Mouse (Mus musculus): ENCODE results near the gene Mchr1. TPM values are rescaled to one million over a fixed set of nuclear protein-coding genes. Genes with fewer than 3 reads are reported as not detected.

Gene Mchr1
- total and polyA plus RNA-seq, 3 experiments, result not detected

DNA sequence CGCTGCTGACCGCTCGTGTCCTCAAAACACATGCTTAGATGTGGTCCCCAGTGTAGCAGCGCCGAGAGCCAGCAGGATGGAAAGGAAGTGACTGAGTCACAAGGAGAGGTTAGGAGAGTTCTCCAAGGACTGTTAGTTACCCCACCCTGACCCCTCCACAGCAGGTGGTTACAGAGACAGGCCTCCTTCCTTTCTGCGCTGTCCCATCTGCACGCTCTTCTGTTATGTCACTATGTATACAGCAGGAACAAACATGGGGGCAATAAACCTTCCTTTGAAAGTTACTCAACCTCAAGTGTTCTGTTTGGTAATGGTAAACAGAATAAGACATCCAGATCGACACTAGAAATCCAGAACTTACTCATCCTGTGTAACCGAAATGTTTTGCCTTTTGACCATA is 24.9 kb downstream of the Mchr1 start:
- Histone ChIP-seq H3K36me3 (replicated peaks in 1 of 2; ENCODE audit: control insufficient read depth in 1 of 2, insufficient read depth in 1 of 2, low read length in 1 of 2) (no peaks in the 10 kb centered on the region), H3K27ac (ENCODE audit: insufficient read depth, low read depth) (no peak overlapping the region), H3K4me2 (ENCODE audit: insufficient read depth, low read depth, poor library complexity, severe bottlenecking) (no peak overlapping the region), H3K9ac (ENCODE audit: insufficient read depth, low read depth) (no peak overlapping the region), H3K79me2 (replicated peaks; ENCODE audit: control insufficient read depth, extremely low read depth, insufficient read depth, poor library complexity, severe bottlenecking) (no peaks in the 10 kb centered on the region), H3K4me3 (replicated peaks in 1 of 3; ENCODE audit: low read depth in 2 of 3, low read length in 2 of 3, poor library complexity in 1 of 3) (no peak overlapping the region), H3K4me1 (ENCODE audit: control insufficient read depth in 1 of 2, insufficient read depth in 2 of 2) (peaks cover 10 to 14% of the 10 kb centered on the region in 2 experiments), H3K9me3 (replicated peaks; ENCODE audit: low read length) (no peaks in the 10 kb centered on the region), H3K27me3 (replicated peaks) (no peaks in the 10 kb centered on the region)
- DNase-seq (ENCODE audit: extremely low read depth), result no peak
- in situ Hi-C loops (cut with MboI; ENCODE audit: low pct_ligation_motif_present, low pct_unique_long_range_greater_than_20kb, low sequenced_read_pairs), result no loop called here
- no peak for TF ChIP-seq MYC (IDR thresholded peaks at IDR 0.05; ENCODE audit: low read depth, low read length)
- TF ChIP-seq JUND (conservative IDR thresholded peaks at IDR 0.05; ENCODE audit: low read depth, low read length), result no peak
- no peak for TF ChIP-seq MEF2A (IDR thresholded peaks at IDR 0.05; ENCODE audit: borderline replicate concordance, low read depth, low read length)
- no peak for TF ChIP-seq CHD1 (IDR thresholded peaks at IDR 0.05; ENCODE audit: low read depth, low read length)
- TF ChIP-seq EP300 (IDR thresholded peaks at IDR 0.05; ENCODE audit: low read length), result no peak
- TF ChIP-seq E2F4 (IDR thresholded peaks at IDR 0.05; ENCODE audit: insufficient replicate concordance, low read depth, low read length), result no peak
- no peak for TF ChIP-seq ETS1 (conservative IDR thresholded peaks at IDR 0.05; ENCODE audit: low read depth, low read length)
- TF ChIP-seq HCFC1 (IDR thresholded peaks at IDR 0.05; ENCODE audit: low read depth, low read length), result no peak
- dilution Hi-C loops (cut with MboI; ENCODE audit: extremely low pct_ligation_motif_present, extremely low pct_unique_long_range_greater_than_20kb, low sequenced_read_pairs), result no loop called here

DNA sequence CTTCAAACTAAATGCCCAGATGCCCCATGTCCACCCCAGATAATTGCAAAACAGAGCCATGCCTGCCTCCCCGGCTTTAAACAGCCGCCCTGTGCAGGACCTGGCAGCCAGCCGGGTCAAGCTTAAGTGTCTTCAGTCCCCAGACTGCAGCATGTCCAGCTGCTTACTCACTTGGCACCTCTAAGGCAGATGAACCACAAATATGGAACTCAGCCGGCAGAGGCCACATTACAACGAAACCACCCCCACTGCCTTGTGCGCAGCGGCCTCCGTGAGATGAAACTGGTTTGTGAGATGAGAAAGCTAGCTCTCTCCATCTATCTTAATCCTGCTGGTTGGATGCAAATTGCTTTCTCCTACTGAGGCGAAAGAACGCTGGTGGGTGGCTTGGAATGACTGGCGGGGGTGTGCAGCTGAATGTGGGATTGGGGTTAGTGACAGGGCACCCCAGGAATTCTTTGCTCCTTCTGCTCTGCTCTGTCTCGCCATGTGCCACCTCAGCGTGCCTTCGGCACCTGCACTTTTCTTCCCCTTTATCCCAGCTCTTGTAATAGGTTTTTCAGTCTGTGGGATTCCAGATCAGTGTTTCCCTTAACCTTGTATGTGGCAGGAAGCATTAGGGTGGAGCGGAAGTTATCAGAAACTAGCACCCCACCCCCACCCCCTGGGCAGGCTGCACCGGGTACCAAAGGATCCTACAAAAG is 29.2 kb downstream of the Mchr1 start:
- Histone ChIP-seq H3K9ac (ENCODE audit: insufficient read depth, low read depth) (no peak overlapping the region), H3K9me3 (replicated peaks; ENCODE audit: low read length) (peaks cover 9% of the 10 kb centered on the region), H3K4me2 (ENCODE audit: insufficient read depth, low read depth, poor library complexity, severe bottlenecking) (no peak overlapping the region), H3K36me3 (replicated peaks in 1 of 2; ENCODE audit: control insufficient read depth in 1 of 2, insufficient read depth in 1 of 2, low read length in 1 of 2) (no peaks in the 10 kb centered on the region), H3K27me3 (replicated peaks) (no peaks in the 10 kb centered on the region), H3K79me2 (replicated peaks; ENCODE audit: control insufficient read depth, extremely low read depth, insufficient read depth, poor library complexity, severe bottlenecking) (no peaks in the 10 kb centered on the region), H3K27ac (ENCODE audit: insufficient read depth, low read depth) (no peak overlapping the region), H3K4me3 (replicated peaks in 1 of 3; ENCODE audit: low read depth in 2 of 3, low read length in 2 of 3, poor library complexity in 1 of 3) (no peak overlapping the region), H3K4me1 (ENCODE audit: control insufficient read depth in 1 of 2, insufficient read depth in 2 of 2) (peaks cover 3 to 5% of the 10 kb centered on the region in 2 experiments; a peak in 2 of 4 replicates)
- dilution Hi-C loops (cut with MboI; ENCODE audit: extremely low pct_ligation_motif_present, extremely low pct_unique_long_range_greater_than_20kb, low sequenced_read_pairs) (no loop called here), in situ Hi-C loops (cut with MboI; ENCODE audit: low pct_ligation_motif_present, low pct_unique_long_range_greater_than_20kb, low sequenced_read_pairs) (no loop called here)
- TF ChIP-seq JUND (conservative IDR thresholded peaks at IDR 0.05; ENCODE audit: low read depth, low read length), result no peak
- TF ChIP-seq EP300 (IDR thresholded peaks at IDR 0.05; ENCODE audit: low read length), result no peak
- no peak for TF ChIP-seq GABPA (IDR thresholded peaks at IDR 0.05; ENCODE audit: insufficient replicate concordance, low read depth, low read length)
- TF ChIP-seq MAFK (IDR thresholded peaks at IDR 0.05; ENCODE audit: insufficient replicate concordance, low read length), result no peak
- TF ChIP-seq ELF1 (IDR thresholded peaks at IDR 0.05; ENCODE audit: low read depth, low read length), result no peak
- TF ChIP-seq MEF2A (IDR thresholded peaks at IDR 0.05; ENCODE audit: borderline replicate concordance, low read depth, low read length), result no peak
- no peak for TF ChIP-seq RCOR1 (conservative IDR thresholded peaks at IDR 0.05; ENCODE audit: low read depth, low read length)
- no peak for TF ChIP-seq CHD1 (IDR thresholded peaks at IDR 0.05; ENCODE audit: low read depth, low read length)
- TF ChIP-seq MAZ (IDR thresholded peaks at IDR 0.05; ENCODE audit: low read depth, low read length), result no peak
- TF ChIP-seq POLR2A (IDR thresholded peaks at IDR 0.05; ENCODE audit: low read depth, low read length), result no peak
- TF ChIP-seq USF2 (conservative IDR thresholded peaks at IDR 0.05; ENCODE audit: low read depth, low read length), result no peak
- no peak for DNase-seq (ENCODE audit: extremely low read depth)

Measured in CH12.LX (cell line).